Mouse (Mus musculus) C2C12 (cell line): ENCODE measurements around the gene Rab3gap1.

ENCODE experiments used
- CEBPB ChIP-seq: IDR thresholded peaks from one replicate; pipeline ENCODE4 v1.6.1; 2011; ENCODE audit warnings: low read depth, mild to moderate bottlenecking, control low read depth, moderate library complexity
- CTCF ChIP-seq: IDR thresholded peaks from one replicate; pipeline ENCODE4 v1.5.1; 2011; ENCODE audit not compliant: control insufficient read depth, insufficient read depth, insufficient read length
- MAX ChIP-seq: IDR thresholded peaks from one replicate; pipeline ENCODE4 v1.6.1; 2011; ENCODE audit warnings: mild to moderate bottlenecking, control low read depth
- USF1 ChIP-seq: IDR thresholded peaks from one replicate; pipeline ENCODE4 v1.6.1; 2011; ENCODE audit warnings: low read depth, mild to moderate bottlenecking, control low read depth, moderate library complexity

DNA sequence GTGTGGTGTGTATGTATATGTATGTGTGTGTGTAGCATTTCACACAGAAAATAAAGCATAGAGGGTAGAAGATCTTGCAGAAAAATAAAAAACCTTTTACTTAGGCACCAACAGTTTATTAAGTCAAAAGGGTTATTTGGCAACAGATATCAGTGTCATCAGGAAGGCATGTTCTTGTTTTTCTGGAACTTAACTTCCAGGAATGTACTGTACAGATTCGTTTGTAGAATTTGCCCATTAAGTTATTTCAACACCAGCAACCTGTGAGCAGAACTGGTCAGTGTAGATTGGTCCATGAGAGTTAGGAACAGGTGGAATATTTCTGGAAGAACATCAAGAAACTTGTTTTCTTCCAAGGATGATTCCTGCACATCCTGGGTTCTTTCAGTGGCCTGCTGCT, 30.8 kb downstream of the Rab3gap1 start:
- TF ChIP-seq CTCF (no peak), MAX (no peak), CEBPB (no peak), USF1 (no peak)
